Mouse (Mus musculus): ENCODE data around the gene Ces4a.

- TF ChIP-seq CTCF (IDR thresholded peaks at IDR 0.05; ENCODE audit: borderline replicate concordance, insufficient read depth, low read depth, low read length) (no peak), POLR2A (IDR thresholded peaks at IDR 0.05; ENCODE audit: borderline replicate concordance, insufficient read depth, low read length) (no peak)
Observed at GRCm38 (mm10) chr8:105152623-105153398, 21.2 kb downstream of the Ces4a start.
